Mouse (Mus musculus): ENCODE results near the gene Bcat2. TPM values are rescaled to one million over a fixed set of nuclear protein-coding genes. Genes with fewer than 3 reads are reported as not detected.
"Not testable (repeated sequence)": the region's sequence is repeated elsewhere in the genome, so short reads cannot be mapped to it uniquely, and the experiment has no call there.

Bcat2 gene
- total RNA-seq (2021) (100 to 1,000 TPM; 213 to 292 TPM), polyA plus RNA-seq (2012; rRNA removed) (166 and 170 TPM in 2 replicates)
- long read RNA-seq, transcript Bcat2-201 (11 exons, 1,772 nt): major isoform, 138 of 156 reads
- long read RNA-seq, partial matches to known transcripts: 12 of 156 reads
- long read RNA-seq, other reads (novel, unspliced or antisense): 5 of 156 reads

- DNase-seq: peak; percentile 91
These were observed at the start of gene Bcat2 for GRCm38 (mm10) chr7:45570103-45570741. Gene Bcat2 (plus strand): TSS chr7:45570153.

DNA sequence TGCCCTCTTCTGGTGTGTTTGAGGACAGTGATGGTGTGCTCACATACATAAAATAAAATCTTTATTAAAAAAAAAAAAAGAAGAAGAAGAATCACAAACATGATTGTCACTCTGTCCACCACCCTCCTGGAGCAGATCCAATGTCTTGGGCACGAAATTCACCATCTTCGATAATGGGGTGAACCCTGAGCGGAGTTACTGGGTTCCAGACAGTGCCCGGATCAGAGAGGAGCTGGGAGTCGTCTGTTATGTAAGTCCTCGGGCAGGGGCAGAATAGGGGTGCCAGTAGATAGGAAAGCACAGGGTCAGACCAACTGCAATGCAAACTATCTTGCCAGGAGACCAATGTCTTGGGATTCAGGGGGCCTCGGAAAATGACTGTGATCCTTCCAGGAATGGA, 49.3 kb upstream of the Bcat2 start:
- no peak for DNase-seq

GRCm38 (mm10) chr7:45521728-45522184, 48.2 kb upstream of the Bcat2 start:
- peak; percentile 91 for DNase-seq

DNA sequence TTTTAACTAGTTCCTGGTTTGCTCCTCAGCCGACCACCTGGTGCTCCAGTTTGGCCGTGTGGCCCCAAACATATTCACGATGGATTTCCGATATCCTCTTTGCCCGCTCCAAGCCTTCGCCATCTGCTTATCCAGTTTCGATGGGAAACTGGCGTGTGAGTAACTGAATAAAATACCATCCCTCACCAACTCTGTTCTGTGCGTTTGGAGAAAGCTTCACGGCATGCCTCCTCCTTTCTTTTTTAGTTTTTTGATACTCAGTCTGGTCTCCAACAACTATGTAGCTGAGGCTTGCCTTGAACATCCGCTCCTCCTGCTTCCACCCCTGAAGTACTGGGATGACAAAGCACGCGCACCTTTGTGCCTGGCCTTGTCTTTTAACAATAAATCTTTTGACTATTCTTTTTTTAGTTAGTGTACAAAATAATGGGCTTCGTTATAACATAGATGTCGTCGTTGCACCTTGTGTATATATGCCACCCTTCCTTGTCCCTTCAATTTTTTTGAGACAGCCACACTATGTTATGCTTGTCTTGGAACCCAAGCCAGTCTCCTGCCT, 47.7 kb upstream of the Bcat2 start:
- no peak for DNase-seq

DNA sequence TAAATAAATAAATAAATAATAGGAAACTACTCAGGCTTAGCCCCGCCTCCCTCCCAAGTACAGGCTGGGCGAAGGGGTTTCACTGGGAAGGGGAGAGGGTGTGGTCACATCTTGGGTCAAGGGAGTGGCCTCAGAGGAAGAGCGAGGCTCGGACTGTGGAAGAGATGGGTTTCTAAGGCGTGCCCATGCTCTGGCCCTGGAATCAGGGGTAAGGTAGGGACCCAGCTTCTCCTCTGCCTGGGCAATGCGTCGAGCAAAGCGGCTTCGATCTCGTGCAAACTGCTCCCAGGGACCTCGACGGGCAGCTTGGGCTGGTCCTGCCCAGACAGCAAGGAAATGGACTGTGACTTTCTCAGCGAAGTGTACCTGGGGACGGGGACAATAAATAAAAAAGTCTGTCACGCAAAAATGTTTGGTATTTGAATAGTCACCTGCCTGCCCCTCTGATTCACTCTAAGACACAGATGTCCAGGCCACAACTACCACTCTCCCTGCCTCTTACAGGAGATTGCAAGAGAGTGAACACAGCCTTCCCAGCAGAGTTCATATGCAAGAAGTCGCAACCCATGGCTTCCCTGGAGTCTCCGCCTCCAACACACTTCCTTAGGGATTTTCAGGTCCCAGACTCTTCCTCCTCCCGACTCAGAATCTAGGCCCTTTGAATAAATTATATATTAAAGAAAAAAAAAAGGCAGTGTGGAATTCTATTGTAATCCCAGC, 46.8 kb upstream of the Bcat2 start:
- no peak for DNase-seq

DNA sequence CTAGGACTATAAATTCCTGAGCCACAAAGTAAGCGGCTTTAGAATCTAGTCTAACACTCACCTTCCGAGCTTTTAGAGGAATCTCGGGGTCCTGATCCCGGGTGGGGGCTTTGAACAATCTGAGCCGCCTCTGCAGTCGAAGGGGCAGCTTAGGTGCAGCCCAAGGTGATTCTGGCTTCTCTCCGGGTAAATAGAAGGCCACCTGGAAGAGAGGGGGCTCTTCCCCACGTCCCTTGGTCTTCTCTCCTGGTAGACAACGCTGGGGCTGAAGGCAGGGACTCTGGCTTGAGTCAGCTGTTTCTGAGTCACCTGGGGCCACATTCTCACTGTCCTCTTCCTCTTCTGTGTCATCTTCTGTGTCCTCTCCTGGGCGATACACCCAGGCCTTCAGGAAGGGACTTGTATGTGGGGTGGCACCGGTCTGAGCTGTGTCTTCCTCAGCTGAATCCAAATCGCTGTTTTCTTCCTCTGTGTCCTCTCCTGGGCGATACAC, 46.2 kb upstream of the Bcat2 start:
- DNase-seq: peak; percentile 61

GRCm38 (mm10) chr7:45524841-45525621, 44.9 kb upstream of the Bcat2 start:
- peak; percentile 77 for DNase-seq

- DNase-seq: peak; percentile 96
These were observed 44.0 kb upstream of the Bcat2 start, which contains the start of the genes Ppp1r15a and Plekha4 for GRCm38 (mm10) chr7:45525809-45526473. Gene Ppp1r15a (minus strand): TSS chr7:45526268. Gene Plekha4 (plus strand): TSS chr7:45526330.

GRCm38 (mm10) chr7:45526474-45527120, 43.4 kb upstream of the Bcat2 start:
- DNase-seq: no peak

DNA sequence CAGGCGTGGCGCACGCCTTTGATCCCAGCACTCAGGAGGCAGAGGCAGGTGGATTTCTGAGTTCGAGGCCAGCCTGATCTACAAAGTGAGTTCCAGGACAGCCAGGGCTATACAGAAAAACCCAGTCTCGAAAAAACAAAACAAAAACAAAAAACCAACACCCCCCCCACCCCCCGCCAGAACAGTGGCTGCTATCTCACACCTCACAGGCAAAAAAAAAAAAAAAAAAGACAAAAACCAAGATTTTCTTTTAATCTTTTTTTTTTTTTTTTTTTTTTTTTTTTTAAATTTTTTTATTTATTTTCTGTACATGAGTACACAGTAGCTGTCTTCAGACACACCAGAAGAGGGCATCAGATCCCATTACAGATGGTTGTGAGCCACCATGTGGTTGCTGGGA, 42.8 kb upstream of the Bcat2 start:
- DNase-seq: not testable (repeated sequence)

DNA sequence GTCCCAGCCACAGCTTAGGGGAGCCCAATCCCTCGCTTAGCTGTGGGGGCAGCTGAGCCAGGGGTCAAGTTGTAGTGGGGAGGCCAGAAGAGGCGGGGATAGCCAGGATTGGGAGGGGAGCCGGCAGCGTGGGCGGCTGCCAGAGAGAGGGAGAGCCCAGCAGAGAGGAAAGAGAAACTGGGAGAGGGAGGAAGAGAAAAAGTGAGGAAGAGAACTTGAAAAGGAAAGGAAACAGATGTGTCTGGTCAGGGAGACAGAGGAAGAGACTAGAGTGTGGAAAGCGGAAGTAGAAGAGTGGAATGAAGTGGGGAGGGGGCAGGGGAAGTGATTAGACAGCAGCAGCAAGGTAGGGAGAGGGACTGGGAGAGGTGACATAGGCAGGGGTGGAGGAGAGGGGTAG, 40.5 kb upstream of the Bcat2 start:
- DNase-seq: no peak

- DNase-seq: no peak
These were observed 39.3 kb upstream of the Bcat2 start for GRCm38 (mm10) chr7:45530643-45531042.

GRCm38 (mm10) chr7:45535676-45536075, 34.3 kb upstream of the Bcat2 start:
- DNase-seq: no peak

DNA sequence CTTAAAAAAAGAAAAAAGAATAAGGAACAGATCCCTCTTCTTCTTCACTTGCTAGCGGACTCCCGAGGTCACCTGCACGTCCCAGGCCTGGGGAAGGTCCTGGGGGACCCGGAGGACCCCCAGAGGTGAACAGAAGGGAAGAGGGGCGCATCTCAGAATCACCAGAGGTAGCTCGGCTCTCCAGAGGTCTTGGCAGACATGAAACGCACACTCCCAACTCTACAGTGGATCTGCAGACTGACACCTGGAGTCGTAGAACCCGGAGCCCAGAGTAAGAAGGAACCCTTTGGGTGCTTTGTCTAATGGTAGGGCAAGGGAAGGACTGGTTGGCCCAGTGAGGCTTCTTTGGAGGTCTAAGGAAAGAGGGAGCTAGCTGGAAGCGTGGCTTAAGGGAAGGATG, 32.4 kb upstream of the Bcat2 start:
- no peak for DNase-seq

GRCm38 (mm10) chr7:45538163-45539041, 31.6 kb upstream of the Bcat2 start:
- DNase-seq: peak; percentile 67

DNA sequence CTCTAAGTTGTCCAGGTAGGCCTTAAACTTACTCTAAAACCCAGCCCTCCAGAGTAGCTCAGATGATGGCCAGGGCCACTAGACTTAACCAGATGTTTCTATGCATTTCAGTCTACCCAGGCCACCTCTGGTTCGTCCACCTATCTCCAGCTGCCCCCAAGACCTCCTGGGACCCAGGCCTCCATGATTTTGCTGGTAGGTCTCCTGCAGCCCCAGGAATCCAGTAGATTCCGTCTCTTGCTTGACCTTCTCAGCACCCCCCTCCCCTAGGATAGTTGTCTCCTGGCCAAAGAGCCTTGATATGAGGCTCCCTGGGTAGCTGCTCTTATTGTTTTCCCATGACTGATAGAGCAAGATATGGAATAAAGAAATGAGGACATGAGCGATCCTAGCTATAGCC, 30.9 kb upstream of the Bcat2 start:
- DNase-seq: no peak

DNA sequence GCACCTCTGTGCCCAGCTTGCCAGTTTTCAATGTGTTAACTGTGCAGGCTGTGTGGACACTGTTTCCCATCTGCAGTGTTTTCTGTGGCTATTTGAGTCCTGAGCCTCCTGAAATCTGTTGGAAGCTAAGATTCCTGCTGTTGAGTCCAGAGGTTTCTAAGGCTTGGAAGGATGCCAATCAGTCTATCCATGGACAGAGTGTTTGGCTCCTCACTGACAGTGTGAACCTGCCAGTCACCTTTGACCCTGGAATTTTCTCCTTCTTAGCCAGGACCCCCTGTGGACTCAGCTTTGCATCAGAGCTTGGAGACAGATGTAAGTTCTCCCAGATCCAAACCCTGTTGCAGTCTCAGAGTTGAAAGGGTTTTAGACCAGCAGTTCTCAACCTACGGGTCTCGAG, 29.7 kb upstream of the Bcat2 start:
- DNase-seq: no peak

GRCm38 (mm10) chr7:45544525-45544924, 25.4 kb upstream of the Bcat2 start:
- DNase-seq: no peak

- peak; percentile 43 for DNase-seq
These were observed 20.1 kb upstream of the Bcat2 start for GRCm38 (mm10) chr7:45549641-45550436.
